Mouse (Mus musculus): ENCODE data around the gene Dazl. TPM values are rescaled to one million over a fixed set of nuclear protein-coding genes. Genes with fewer than 3 reads are reported as not detected.
"Not testable (repeated sequence)": the region's sequence is repeated elsewhere in the genome, so short reads cannot be mapped to it uniquely, and the experiment has no call there.

The Dazl gene
- total and polyA plus RNA-seq, 2 experiments from 2014 or later = 1.8 to 4.2 TPM

DNA sequence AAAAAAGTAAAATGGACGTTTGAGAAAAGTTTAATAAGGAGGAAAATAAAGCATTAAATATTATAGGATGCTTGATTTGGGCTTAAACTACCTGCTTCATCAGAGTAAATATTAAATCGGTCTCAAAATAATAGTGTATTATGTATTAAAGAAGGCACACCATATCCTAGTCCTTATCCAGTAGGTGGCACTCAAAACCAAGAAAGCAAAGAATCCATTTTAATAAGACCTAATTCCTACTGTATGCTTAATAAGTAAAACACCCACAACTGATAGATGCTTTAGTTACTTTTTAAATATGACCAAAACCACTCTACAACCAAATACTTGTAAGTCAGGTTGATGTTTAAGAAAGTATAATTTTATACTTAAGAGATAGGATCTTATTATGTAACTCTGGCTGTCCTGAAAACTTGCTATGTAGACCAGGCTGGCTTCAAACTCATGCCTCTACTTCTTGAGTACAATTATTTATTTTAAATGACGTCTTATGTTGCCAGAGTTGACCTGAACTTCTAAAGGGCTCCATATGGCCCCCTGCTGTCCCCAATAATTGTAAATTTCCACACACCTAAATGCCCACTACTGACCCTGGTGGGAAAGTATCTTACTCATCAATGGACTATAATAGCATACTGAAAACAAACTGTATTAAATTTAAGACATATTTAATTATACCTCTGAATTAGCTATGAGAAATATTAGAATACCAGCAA, 1.8 kb downstream of the Dazl start:
- 0 out of 2 replicates have a peak, but pooled peaks cover 12% of the 10 kb centered on the region for H3K9me3 ChIP-seq (ENCODE audit: low read length)
- H3K9ac ChIP-seq = no peak overlapping the region
- no peak overlapping the region for H3K4me2 ChIP-seq (ENCODE audit: low read depth)
- no peaks in the 10 kb centered on the region for H3K4me1 ChIP-seq (ENCODE audit: insufficient read depth)
- no peaks in the 10 kb centered on the region for H3K27me3 ChIP-seq (ENCODE audit: insufficient read depth, low read length)
- H3K36me3 ChIP-seq (ENCODE audit: insufficient read depth) = no peaks in the 10 kb centered on the region
- peak; percentile 76 for TF ChIP-seq CTCF (IDR thresholded peaks at IDR 0.05; ENCODE audit: low read depth)
- no peak overlapping the region for H3K4me3 ChIP-seq (ENCODE audit: low read depth, low read length)
- DNase-seq (peak; percentile 74), ATAC-seq (peak; percentile 50; the same call in 1 of the 2 replicates)
- 8% methylated on average over 3 of the region's 3 CpGs for WGBS
- no peak overlapping the region for H3K27ac ChIP-seq (ENCODE audit: low read depth, low read length)

GRCm38 (mm10) chr17:50284845-50285244, 8.6 kb downstream of the Dazl start:
- no peaks in the 10 kb centered on the region for H3K4me1 ChIP-seq (ENCODE audit: insufficient read depth)
- H3K9me3 ChIP-seq (ENCODE audit: low read length) = no peaks in the 10 kb centered on the region
- TF ChIP-seq CTCF (IDR thresholded peaks at IDR 0.05; ENCODE audit: low read depth) = no peak
- H3K4me2 ChIP-seq (ENCODE audit: low read depth) = no peak overlapping the region
- H3K9ac ChIP-seq = no peak overlapping the region
- DNase-seq (no peak), ATAC-seq (no peak)
- no peak overlapping the region for H3K27ac ChIP-seq (ENCODE audit: low read depth, low read length)
- WGBS = 57% methylated on average over 6 of the region's 6 CpGs
- H3K27me3 ChIP-seq (ENCODE audit: insufficient read depth, low read length) = no peaks in the 10 kb centered on the region
- no peaks in the 10 kb centered on the region for H3K36me3 ChIP-seq (ENCODE audit: insufficient read depth)
- no peak overlapping the region for H3K4me3 ChIP-seq (ENCODE audit: low read depth, low read length)

GRCm38 (mm10) chr17:50261615-50262014, 31.8 kb downstream of the Dazl start:
- not testable (repeated sequence) for H3K4me1 ChIP-seq (ENCODE audit: insufficient read depth); H3K27ac ChIP-seq (ENCODE audit: low read depth, low read length); H3K4me2 ChIP-seq (ENCODE audit: low read depth); H3K4me3 ChIP-seq (ENCODE audit: low read depth, low read length); H3K27me3 ChIP-seq (ENCODE audit: insufficient read depth, low read length); H3K9ac ChIP-seq; H3K36me3 ChIP-seq (ENCODE audit: insufficient read depth); DNase-seq; ATAC-seq; H3K9me3 ChIP-seq (ENCODE audit: low read length)
- WGBS = 60% methylated on average over 4 of the region's 4 CpGs

DNA sequence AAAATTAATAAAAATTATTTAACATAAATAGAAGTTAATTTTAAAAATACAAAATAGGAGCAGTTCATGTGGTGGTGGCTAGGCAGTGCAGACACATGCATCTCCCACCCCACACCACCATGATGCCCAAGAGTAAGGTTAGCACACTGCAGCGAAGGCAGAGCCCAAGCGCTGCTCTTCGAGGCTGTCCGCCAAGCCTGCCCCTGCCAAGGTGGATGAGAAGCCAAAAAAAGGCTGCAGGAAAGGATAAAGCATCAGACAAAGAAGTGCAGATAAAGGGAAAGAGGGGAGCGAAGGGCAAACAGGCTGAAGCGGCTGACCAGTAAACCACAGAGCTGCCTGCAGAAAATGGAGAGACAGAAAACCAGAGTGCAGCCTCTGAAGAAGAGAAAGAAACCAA, 32.6 kb downstream of the Dazl start:
- Histone ChIP-seq H3K4me1 (ENCODE audit: insufficient read depth) (no peaks in the 10 kb centered on the region), H3K27me3 (ENCODE audit: insufficient read depth, low read length) (no peaks in the 10 kb centered on the region), H3K36me3 (ENCODE audit: insufficient read depth) (no peaks in the 10 kb centered on the region), H3K9me3 (ENCODE audit: low read length) (no peaks in the 10 kb centered on the region), H3K9ac (no peak overlapping the region), H3K27ac (ENCODE audit: low read depth, low read length) (no peak overlapping the region), H3K4me3 (ENCODE audit: low read depth, low read length) (no peak overlapping the region), H3K4me2 (ENCODE audit: low read depth) (no peak overlapping the region)
- DNase-seq (no peak), ATAC-seq (no peak)
- 75% methylated on average over 6 of the region's 6 CpGs for WGBS
- TF ChIP-seq CTCF (IDR thresholded peaks at IDR 0.05; ENCODE audit: low read depth) = no peak

DNA sequence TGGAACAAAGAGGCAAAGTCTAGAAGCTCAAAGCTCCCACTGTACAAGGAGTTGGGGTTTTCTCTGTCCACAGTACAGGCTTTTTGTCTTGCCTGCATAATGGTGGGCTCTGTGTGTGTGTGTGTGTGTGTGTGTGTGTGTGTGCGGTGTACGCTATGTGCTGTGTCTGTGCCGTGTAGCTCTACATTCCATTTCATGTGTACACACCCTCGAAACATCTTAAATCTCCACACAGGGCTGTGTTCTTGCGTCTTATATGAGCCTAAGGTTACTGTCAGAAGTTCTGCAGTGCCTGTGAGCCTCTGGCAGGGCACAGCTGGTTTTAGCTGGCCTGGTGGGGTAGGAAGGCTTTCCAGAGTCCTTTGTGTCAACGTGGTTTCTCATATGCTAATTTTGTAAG, 46.8 kb downstream of the Dazl start:
- Histone ChIP-seq H3K4me3 (ENCODE audit: low read depth, low read length) (no peak overlapping the region), H3K27ac (ENCODE audit: low read depth, low read length) (no peak overlapping the region), H3K4me1 (ENCODE audit: insufficient read depth) (no peaks in the 10 kb centered on the region), H3K27me3 (ENCODE audit: insufficient read depth, low read length) (no peaks in the 10 kb centered on the region), H3K9ac (no peak overlapping the region), H3K36me3 (ENCODE audit: insufficient read depth) (no peaks in the 10 kb centered on the region), H3K9me3 (ENCODE audit: low read length) (0 out of 2 replicates have a peak, but pooled peaks cover 5% of the 10 kb centered on the region), H3K4me2 (ENCODE audit: low read depth) (no peak overlapping the region)
- no peak for ATAC-seq
- whole genome bisulfite sequencing = 75% methylated on average over 6 of the region's 6 CpGs
- TF ChIP-seq CTCF (IDR thresholded peaks at IDR 0.05; ENCODE audit: low read depth) = no peak
- no peak for DNase-seq

DNA sequence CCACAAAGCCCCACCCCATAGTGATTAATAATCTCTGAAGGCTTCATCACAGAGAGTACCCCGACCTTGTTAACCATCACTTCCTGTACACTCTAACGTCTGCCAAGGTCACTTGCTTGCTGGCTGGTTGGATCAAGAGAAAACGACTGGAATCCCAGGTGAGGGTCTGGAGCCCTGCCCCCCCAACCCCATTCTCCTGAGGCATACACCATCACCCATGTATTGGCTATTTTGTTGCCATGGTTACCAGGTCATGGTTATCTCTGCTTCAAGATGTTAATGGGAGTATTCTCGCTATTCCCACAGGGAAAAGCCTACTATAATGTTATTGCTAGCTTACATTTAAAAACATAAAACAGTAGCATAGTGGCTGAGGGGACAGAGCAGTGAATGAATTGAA, 48.8 kb downstream of the Dazl start:
- Histone ChIP-seq H3K36me3 (ENCODE audit: insufficient read depth) (no peaks in the 10 kb centered on the region), H3K9ac (no peak overlapping the region), H3K27me3 (ENCODE audit: insufficient read depth, low read length) (no peaks in the 10 kb centered on the region), H3K9me3 (ENCODE audit: low read length) (0 out of 2 replicates have a peak, but pooled peaks cover 5% of the 10 kb centered on the region), H3K4me3 (ENCODE audit: low read depth, low read length) (no peak overlapping the region), H3K4me2 (ENCODE audit: low read depth) (no peak overlapping the region), H3K27ac (ENCODE audit: low read depth, low read length) (no peak overlapping the region), H3K4me1 (ENCODE audit: insufficient read depth) (no peaks in the 10 kb centered on the region)
- no peak for ATAC-seq
- no peak for DNase-seq
- TF ChIP-seq CTCF (IDR thresholded peaks at IDR 0.05; ENCODE audit: low read depth) = no peak
- WGBS = 75% methylated on average over 4 of the region's 4 CpGs

GRCm38 (mm10) chr17:50243326-50243725, 50.1 kb downstream of the Dazl start:
- H3K36me3 ChIP-seq (ENCODE audit: insufficient read depth) = no peaks in the 10 kb centered on the region
- no peaks in the 10 kb centered on the region for H3K27me3 ChIP-seq (ENCODE audit: insufficient read depth, low read length)
- 0 out of 2 replicates have a peak, but pooled peaks cover 3% of the 10 kb centered on the region for H3K9me3 ChIP-seq (ENCODE audit: low read length)
- ATAC-seq (no peak), DNase-seq (no peak)
- no peak for TF ChIP-seq CTCF (IDR thresholded peaks at IDR 0.05; ENCODE audit: low read depth)
- H3K9ac ChIP-seq = no peak overlapping the region
- H3K4me3 ChIP-seq (ENCODE audit: low read depth, low read length) = no peak overlapping the region
- H3K4me1 ChIP-seq (ENCODE audit: insufficient read depth) = no peaks in the 10 kb centered on the region
- H3K27ac ChIP-seq (ENCODE audit: low read depth, low read length) = no peak overlapping the region
- no peak overlapping the region for H3K4me2 ChIP-seq (ENCODE audit: low read depth)
- WGBS = 90% methylated on average over 11 of the region's 11 CpGs
